Mouse (Mus musculus) B cell, adult (primary cell): ENCODE data around the gene Bscl2. TPM values are rescaled to one million over a fixed set of nuclear protein-coding genes. Genes with fewer than 3 reads are reported as not detected.

Source experiments
- total RNA-seq: library from RNA; stranded (reverse); gene quantifications from 4 replicates; pipeline ENCODE4 v1.2.4, GENCODE M21; 2023; ENCODE audit not compliant: inconsistent age

The Bscl2 gene
- total RNA-seq, 1 experiment from 2014 or later, result 46.7 TPM

Other genes with a start within 250 kb of the Bscl2 start
- gene Slc22a8, start 246.2 kb upstream of the Bscl2 start, total RNA-seq, result not detected in 4 replicates
- not detected in 4 replicates for gene Slc22a6, start 219.4 kb upstream of the Bscl2 start, total RNA-seq
- gene Chrm1, start 173.7 kb upstream of the Bscl2 start, total RNA-seq, result not detected in 4 replicates
- gene Slc3a2, start 114.1 kb upstream of the Bscl2 start, total RNA-seq, result 215 to 230 TPM (median 221 TPM) in 4 replicates
- gene Wdr74, start 101.6 kb upstream of the Bscl2 start, total RNA-seq, result 66.4 to 86.6 TPM (median 70.6 TPM) in 4 replicates
- 4.2 to 4.8 TPM (median 4.5 TPM) in 4 replicates for gene 1700092M07Rik, start 96.7 kb upstream of the Bscl2 start, total RNA-seq
- 209 to 258 TPM (median 241 TPM) in 4 replicates for gene Stx5a, start 96.1 kb upstream of the Bscl2 start, total RNA-seq
- gene Nxf1, start 80.4 kb upstream of the Bscl2 start, total RNA-seq, result 374 to 413 TPM (median 398 TPM) in 4 replicates
- gene Tmem223, start 66.5 kb upstream of the Bscl2 start, total RNA-seq, result 28.8 to 38.3 TPM (median 33.5 TPM) in 4 replicates
- 70.3 to 85.2 TPM (median 76.3 TPM) in 4 replicates for gene Tmem179b, start 63.0 kb upstream of the Bscl2 start, total RNA-seq
- 18.7 to 25.0 TPM (median 24.5 TPM) in 4 replicates for gene Taf6l, start 51.0 kb upstream of the Bscl2 start, total RNA-seq
- gene Polr2g, start 38.9 kb upstream of the Bscl2 start, total RNA-seq, result 59.9 to 73.9 TPM (median 64.1 TPM) in 4 replicates
- gene Zbtb3, start 34.9 kb upstream of the Bscl2 start, total RNA-seq, result 1.1 to 2.0 TPM (median 1.6 TPM) in 4 replicates
- gene Ttc9c, start 18.1 kb upstream of the Bscl2 start, total RNA-seq, result 29.7 to 34.2 TPM (median 31.8 TPM) in 4 replicates
- 114 to 120 TPM (median 118 TPM) in 4 replicates for gene Hnrnpul2, start 17.5 kb upstream of the Bscl2 start, total RNA-seq
- gene AC129217.1, start 7.7 kb upstream of the Bscl2 start, total RNA-seq, result 9.1 to 16.6 TPM (median 9.7 TPM) in 4 replicates
- not detected in 4 replicates for gene Gng3, start 1.7 kb downstream of the Bscl2 start, total RNA-seq
- gene Lrrn4cl, start 13.3 kb downstream of the Bscl2 start, total RNA-seq, result 0.54 to 0.93 TPM (median 0.74 TPM) in 4 replicates
- 131 to 153 TPM (median 146 TPM) in 4 replicates for gene Ubxn1, start 34.0 kb downstream of the Bscl2 start, total RNA-seq
- gene Uqcc3, start 43.5 kb downstream of the Bscl2 start, total RNA-seq, result 20.4 to 22.0 TPM (median 20.8 TPM) in 4 replicates
- gene Lbhd1, start 46.3 kb downstream of the Bscl2 start, total RNA-seq, result 5.8 to 25.1 TPM (median 14.5 TPM) in 4 replicates
- gene Gm49403, start 46.5 kb downstream of the Bscl2 start, total RNA-seq, result not detected in 4 replicates
- gene 1810009A15Rik, start 51.4 kb downstream of the Bscl2 start, total RNA-seq, result 37.3 to 46.2 TPM (median 41.3 TPM) in 4 replicates
- gene Gm49416, start 51.5 kb downstream of the Bscl2 start, total RNA-seq, result 3.4 to 6.4 TPM in 2 of 4 replicates, not detected in the others
- 17.3 to 21.1 TPM (median 20.2 TPM) in 4 replicates for gene Ints5, start 55.5 kb downstream of the Bscl2 start, total RNA-seq
- 154 to 162 TPM (median 156 TPM) in 4 replicates for gene Ganab, start 60.6 kb downstream of the Bscl2 start, total RNA-seq
- gene B3gat3, start 82.9 kb downstream of the Bscl2 start, total RNA-seq, result 64.7 to 70.7 TPM (median 65.6 TPM) in 4 replicates
- gene Rom1, start 91.9 kb downstream of the Bscl2 start, total RNA-seq, result 3.7 to 4.9 TPM (median 4.3 TPM) in 4 replicates
- 81.6 to 99.9 TPM (median 83.4 TPM) in 4 replicates for gene Eml3, start 92.1 kb downstream of the Bscl2 start, total RNA-seq
- 194 to 213 TPM (median 202 TPM) in 4 replicates for gene Mta2, start 104.4 kb downstream of the Bscl2 start, total RNA-seq
- gene Tut1, start 116.4 kb downstream of the Bscl2 start, total RNA-seq, result 41.4 to 46.3 TPM (median 43.1 TPM) in 4 replicates
- gene Eef1g, start 129.6 kb downstream of the Bscl2 start, total RNA-seq, result 498 to 534 TPM (median 511 TPM) in 4 replicates
- 110 to 155 TPM (median 141 TPM) in 4 replicates for gene Ahnak, start 151.8 kb downstream of the Bscl2 start, total RNA-seq